Mouse (Mus musculus) heart, embryonic 11.5 days (tissue): ENCODE measurements around the gene Hagh. TPM values are rescaled to one million over a fixed set of nuclear protein-coding genes. Genes with fewer than 3 reads are reported as not detected.

Experiments used
- ATAC-seq: fragments of 200-750 bp; cut with Nextera tagmentation; replicated peaks from 2 replicates; pipeline ENCODE4 v1.8.0; 2017; ENCODE audit warnings: moderate library complexity; ENCODE audit not compliant: insufficient number of reproducible peaks, low FRiP score, low TSS enrichment
- H3K27ac ChIP-seq: fragments of 300-500 bp; sonication (generic); 2 replicates; pipeline ENCODE4 v1.5.1; 2014; ENCODE audit warnings: mild to moderate bottlenecking, low read depth, low read length
- H3K27me3 ChIP-seq: fragments of 300-500 bp; sonication (generic); 2 replicates; pipeline ENCODE4 v1.6.1; 2014; ENCODE audit warnings: mild to moderate bottlenecking, low read length, mixed read lengths; ENCODE audit not compliant: control insufficient read depth, insufficient read depth
- H3K36me3 ChIP-seq: fragments of 300-500 bp; sonication (generic); 2 replicates; pipeline ENCODE4 v1.6.1; 2014; ENCODE audit warnings: mild to moderate bottlenecking, low read length, moderate library complexity, mixed read lengths; ENCODE audit not compliant: control insufficient read depth, insufficient read depth
- H3K4me1 ChIP-seq: fragments of 300-500 bp; sonication (generic); 2 replicates; pipeline ENCODE4 v1.6.1; 2014; ENCODE audit warnings: low read length; ENCODE audit not compliant: control insufficient read depth, insufficient read depth
- H3K4me2 ChIP-seq: fragments of 300-500 bp; sonication (generic); 2 replicates; pipeline ENCODE4 v1.6.1; 2014; ENCODE audit warnings: mild to moderate bottlenecking, moderate library complexity
- H3K4me3 ChIP-seq: fragments of 300-500 bp; sonication (generic); 2 replicates; pipeline ENCODE4 v1.5.1; 2014; ENCODE audit warnings: low read depth, low read length
- H3K9ac ChIP-seq: fragments of 300-500 bp; sonication (generic); 2 replicates; pipeline ENCODE4 v1.6.1; 2014; ENCODE audit warnings: mild to moderate bottlenecking, low read depth, low read length, moderate library complexity
- H3K9me3 ChIP-seq: fragments of 300-500 bp; sonication (generic); replicated peaks from 2 replicates; pipeline ENCODE4 v1.6.1; 2016; ENCODE audit warnings: low read length; ENCODE audit not compliant: control insufficient read depth
- WGBS: fragments of 180-500 bp; shearing (Covaris S2); extraction: QIAGEN DNeasy Blood & Tissue Kit; methylation state at CpG from one replicate; pipeline ENCODE4 v1.1.7; 2014; ENCODE audit not compliant: insufficient replicate concordance; 5-methylcytosine and 5-hydroxymethylcytosine counted together
- polyA plus RNA-seq: library from polyadenylated mRNA; unstranded; fragments of >200 nt; fragmentation: Nextera tagmentation; extraction: Ambion mirVana; gene quantifications from 2 replicates; pipeline ENCODE4 v1.2.1, GENCODE M21; 2014

The Hagh gene
- polyA plus RNA-seq, 1 experiment from 2014 or later, result 48.8 TPM

GRCm38 (mm10) chr17:24811211-24811610 is 28.7 kb upstream of the Hagh start:
- ATAC-seq, result no peak
- Histone ChIP-seq H3K27ac (no peak overlapping the region), H3K4me3 (no peak overlapping the region), H3K36me3 (no peaks in the 10 kb centered on the region), H3K9ac (no peak overlapping the region), H3K4me1 (no peaks in the 10 kb centered on the region), H3K4me2 (no peak overlapping the region), H3K9me3 (no peaks in the 10 kb centered on the region), H3K27me3 (peaks cover 5% of the 10 kb centered on the region)
- 66% methylated on average over 3 of the region's 3 CpGs for WGBS

GRCm38 (mm10) chr17:24812215-24812614 is 27.7 kb upstream of the Hagh start:
- no peaks in the 10 kb centered on the region for H3K36me3 ChIP-seq
- no peak for ATAC-seq
- 26% methylated on average over 2 of the region's 2 CpGs for WGBS

GRCm38 (mm10) chr17:24815256-24815655 is 24.7 kb upstream of the Hagh start:
- Histone ChIP-seq H3K9me3 (no peaks in the 10 kb centered on the region), H3K4me1 (no peaks in the 10 kb centered on the region), H3K4me3 (no peak overlapping the region), H3K27ac (no peak overlapping the region), H3K36me3 (no peaks in the 10 kb centered on the region), H3K4me2 (no peak overlapping the region), H3K27me3 (no peaks in the 10 kb centered on the region), H3K9ac (no peak overlapping the region)
- whole genome bisulfite sequencing, result 77% methylated on average over 5 of the region's 5 CpGs
- ATAC-seq, result no peak

More at GRCm38 (mm10) chr17:24812215-24812614, 27.7 kb upstream of the Hagh start:
- Histone ChIP-seq H3K4me2 (no peak overlapping the region), H3K4me3 (no peak overlapping the region), H3K9ac (no peak overlapping the region), H3K9me3 (no peaks in the 10 kb centered on the region), H3K27ac (no peak overlapping the region), H3K27me3 (no peaks in the 10 kb centered on the region), H3K4me1 (no peaks in the 10 kb centered on the region)

- Histone ChIP-seq H3K4me3 (no peak overlapping the region), H3K27ac (no peak overlapping the region), H3K4me2 (no peak overlapping the region), H3K9me3 (no peaks in the 10 kb centered on the region), H3K4me1 (no peaks in the 10 kb centered on the region), H3K27me3 (no peaks in the 10 kb centered on the region), H3K9ac (no peak overlapping the region), H3K36me3 (no peaks in the 10 kb centered on the region)
- ATAC-seq, result no peak
- 45% methylated on average over 1 of the region's 1 CpGs for WGBS
Measured at GRCm38 (mm10) chr17:24817503-24817902, 22.4 kb upstream of the Hagh start.

- ATAC-seq, result no peak
- H3K4me3 ChIP-seq, result no peak overlapping the region
- no peak overlapping the region for H3K4me2 ChIP-seq
- 43% methylated on average over 6 of the region's 6 CpGs for WGBS
- no peaks in the 10 kb centered on the region for H3K4me1 ChIP-seq
- no peaks in the 10 kb centered on the region for H3K9me3 ChIP-seq
- no peak overlapping the region for H3K27ac ChIP-seq
- H3K27me3 ChIP-seq, result no peaks in the 10 kb centered on the region
- H3K36me3 ChIP-seq, result no peaks in the 10 kb centered on the region
- no peak overlapping the region for H3K9ac ChIP-seq
Measured at GRCm38 (mm10) chr17:24818172-24818571, 21.8 kb upstream of the Hagh start.

GRCm38 (mm10) chr17:24819469-24819868 is 20.5 kb upstream of the Hagh start:
- Histone ChIP-seq H3K27ac (no peak overlapping the region), H3K9ac (no peak overlapping the region), H3K27me3 (no peaks in the 10 kb centered on the region), H3K4me2 (no peak overlapping the region), H3K9me3 (no peaks in the 10 kb centered on the region), H3K4me3 (no peak overlapping the region), H3K4me1 (no peaks in the 10 kb centered on the region), H3K36me3 (no peaks in the 10 kb centered on the region)
- ATAC-seq, result no peak
- 62% methylated on average over 2 of the region's 2 CpGs for WGBS

GRCm38 (mm10) chr17:24821351-24822280 is 18.3 kb upstream of the Hagh start:
- Histone ChIP-seq H3K27me3 (0 out of 2 replicates have a peak, but pooled peaks cover 5% of the 10 kb centered on the region), H3K4me2 (no peak overlapping the region), H3K27ac (no peak overlapping the region), H3K9me3 (no peaks in the 10 kb centered on the region), H3K36me3 (no peaks in the 10 kb centered on the region), H3K4me3 (no peak overlapping the region), H3K4me1 (no peaks in the 10 kb centered on the region), H3K9ac (no peak overlapping the region)
- no peak for ATAC-seq
- WGBS, result 37% methylated on average over 3 of the region's 3 CpGs

GRCm38 (mm10) chr17:24840341-24840740 is 398 bp downstream of the Hagh start:
- no peak overlapping the region for H3K4me3 ChIP-seq
- no peaks in the 10 kb centered on the region for H3K4me1 ChIP-seq
- H3K27me3 ChIP-seq, result peaks cover 5% of the 10 kb centered on the region; the same call in 1 of the 2 replicates
- no peak overlapping the region for H3K9ac ChIP-seq
- WGBS, result 56% methylated on average over 5 of the region's 5 CpGs
- ATAC-seq, result no peak
- H3K36me3 ChIP-seq, result no peaks in the 10 kb centered on the region
- no peak overlapping the region for H3K27ac ChIP-seq
- H3K4me2 ChIP-seq, result no peak overlapping the region
- H3K9me3 ChIP-seq, result no peaks in the 10 kb centered on the region

- Histone ChIP-seq H3K9ac (no peak overlapping the region), H3K27ac (no peak overlapping the region), H3K4me2 (no peak overlapping the region), H3K4me3 (no peak overlapping the region), H3K27me3 (peaks cover 5% of the 10 kb centered on the region; the same call in 1 of the 2 replicates), H3K4me1 (no peaks in the 10 kb centered on the region), H3K9me3 (no peaks in the 10 kb centered on the region), H3K36me3 (no peaks in the 10 kb centered on the region)
- WGBS, result 53% methylated on average over 4 of the region's 4 CpGs
- no peak for ATAC-seq
Measured at GRCm38 (mm10) chr17:24841133-24841532, 1.2 kb downstream of the Hagh start.
